Mouse (Mus musculus): ENCODE measurements at regions not wholly inside any gene's neighbourhood (a gene's known extent, or its start where the extent isn't known, plus 50 kb on each side); places are given as distances from the start of the nearest gene placed in this dataset.

GRCm38 (mm10) chr7:111136066-111136639 is 53.3 kb upstream of the Eif4g2 start:
- DNase-seq (ENCODE audit: low spot score in 2 of 2): no peak

GRCm38 (mm10) chr7:111134496-111134895 is 51.7 kb upstream of the Eif4g2 start:
- no peak for DNase-seq (ENCODE audit: low spot score in 2 of 2)

All from layer of hippocampus, adult 8-10 months (tissue).